Mouse (Mus musculus) v-Abl transformed pro-B cells (cell line): ENCODE data around the gene Tlcd2.

Source experiments
- in situ Hi-C, 2 experiments: fragments of 400-800 bp; cut with MboI; formaldehyde crosslinking; loops; one replicate each; pipeline ENCODE4 v1.15.1; 2025; ENCODE audit not compliant: unreplicated experiment in 2 of 2

Gene Tlcd2

DNA sequence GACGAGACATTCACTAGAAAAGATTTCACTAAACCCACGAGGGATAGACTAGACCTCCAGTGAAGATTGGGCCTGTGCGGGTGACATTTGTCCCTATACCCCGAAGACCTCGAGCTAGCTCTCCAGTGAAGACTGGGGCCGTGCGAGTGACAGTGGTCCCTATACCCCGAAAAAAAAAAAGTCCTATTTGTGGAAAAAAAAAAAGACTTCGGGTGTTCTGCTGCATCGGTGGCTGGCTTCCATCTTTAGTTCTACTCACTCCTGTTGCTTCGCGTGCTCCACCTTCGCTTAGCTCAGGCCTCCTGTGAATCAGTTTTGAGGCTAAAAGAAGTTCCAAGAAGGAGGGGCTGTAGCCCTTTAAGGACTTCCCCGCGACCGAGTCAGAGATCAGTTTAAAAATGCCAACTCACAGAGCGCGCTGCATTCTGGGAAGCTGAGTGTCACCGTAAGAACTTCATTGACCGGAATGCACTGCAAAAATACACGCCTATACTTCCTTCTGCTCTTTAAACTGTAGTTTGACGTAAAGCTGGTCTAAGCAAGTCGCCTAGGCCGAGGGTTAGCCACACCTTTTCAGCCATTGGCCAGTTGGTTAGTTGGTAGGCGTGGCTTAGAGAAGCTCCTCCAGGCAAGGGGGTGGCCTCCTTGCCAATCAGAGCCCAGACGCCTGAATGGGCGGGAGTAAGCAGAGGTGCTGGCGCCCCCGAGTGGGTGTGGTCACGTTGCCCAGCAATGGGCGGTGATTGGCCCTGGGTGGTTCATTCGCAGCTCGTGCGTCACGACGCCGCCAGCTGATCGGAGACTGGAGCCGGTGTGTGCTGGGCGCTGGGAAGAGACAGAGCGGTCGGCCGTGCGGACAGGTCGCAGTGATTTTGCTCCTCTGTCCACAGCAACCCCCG, at the start of gene Tlcd2:
Gene Tlcd2, plus strand, starts transcription at position 872 of the 899 bp plus-strand sequence.
- in situ Hi-C loops, result no loop called here

- in situ Hi-C loops, result loop anchor here in 1 of 2 experiments (5.0 kb wide), 1 partner anchor 37 kb away; the partner anchor contains the start of gene Wdr81
Measured at GRCm38 (mm10) chr11:75415096-75415495, 46.4 kb upstream of the Tlcd2 start.

DNA sequence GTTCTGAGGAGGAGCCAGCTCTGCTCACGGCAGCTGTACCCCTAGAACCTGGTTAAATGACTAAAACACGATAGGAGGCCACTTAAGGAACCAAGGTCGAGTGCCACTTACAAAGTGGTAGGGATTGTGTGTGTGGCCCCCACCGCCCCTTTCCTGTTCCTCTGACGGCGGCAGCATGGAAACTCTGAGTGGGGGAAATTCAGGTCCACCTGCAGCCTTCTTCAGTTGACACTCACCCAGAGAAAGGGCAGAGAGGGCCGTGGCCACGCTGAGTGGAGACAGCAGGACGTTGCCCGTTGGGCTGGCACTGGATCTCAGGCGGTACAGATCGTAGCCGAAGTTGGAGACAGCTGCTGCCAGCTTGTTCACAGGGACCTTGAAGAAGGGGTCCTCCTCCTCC, 45.5 kb upstream of the Tlcd2 start:
- in situ Hi-C loops, result loop anchor here in 1 of 2 experiments (5.0 kb wide), 1 partner anchor 36 kb away; the partner anchor contains the start of gene Wdr81

- in situ Hi-C loops, result no loop called here
Measured at GRCm38 (mm10) chr11:75420037-75420436, 41.5 kb upstream of the Tlcd2 start.

DNA sequence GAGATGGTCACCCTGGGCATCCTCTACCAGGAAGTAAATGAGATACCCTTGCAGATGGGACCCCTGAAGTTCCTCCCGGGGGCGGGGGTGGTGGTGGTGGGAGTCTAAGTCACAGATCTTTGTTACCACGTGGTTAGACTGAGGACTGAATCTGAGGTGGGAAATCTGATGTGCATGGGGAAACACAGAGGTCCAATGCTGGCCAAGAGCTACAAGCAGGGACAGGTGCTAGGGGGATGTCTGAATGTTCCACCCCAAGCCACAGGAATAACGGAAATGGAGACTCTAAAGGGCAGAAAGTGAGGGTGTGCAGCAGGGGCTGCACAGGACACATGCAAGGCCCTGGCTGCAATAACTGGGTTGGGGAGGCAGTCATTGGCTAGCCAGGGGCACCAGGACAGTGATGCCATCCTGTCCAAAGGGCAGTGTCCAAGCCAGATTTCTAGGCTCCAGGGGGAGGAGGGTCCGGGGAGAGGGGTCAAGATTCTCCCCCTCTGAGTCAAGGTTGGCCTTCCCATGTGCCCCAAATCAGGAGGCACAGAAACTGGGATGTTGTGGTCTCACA, 40.6 kb upstream of the Tlcd2 start:
- in situ Hi-C loops, result no loop called here

DNA sequence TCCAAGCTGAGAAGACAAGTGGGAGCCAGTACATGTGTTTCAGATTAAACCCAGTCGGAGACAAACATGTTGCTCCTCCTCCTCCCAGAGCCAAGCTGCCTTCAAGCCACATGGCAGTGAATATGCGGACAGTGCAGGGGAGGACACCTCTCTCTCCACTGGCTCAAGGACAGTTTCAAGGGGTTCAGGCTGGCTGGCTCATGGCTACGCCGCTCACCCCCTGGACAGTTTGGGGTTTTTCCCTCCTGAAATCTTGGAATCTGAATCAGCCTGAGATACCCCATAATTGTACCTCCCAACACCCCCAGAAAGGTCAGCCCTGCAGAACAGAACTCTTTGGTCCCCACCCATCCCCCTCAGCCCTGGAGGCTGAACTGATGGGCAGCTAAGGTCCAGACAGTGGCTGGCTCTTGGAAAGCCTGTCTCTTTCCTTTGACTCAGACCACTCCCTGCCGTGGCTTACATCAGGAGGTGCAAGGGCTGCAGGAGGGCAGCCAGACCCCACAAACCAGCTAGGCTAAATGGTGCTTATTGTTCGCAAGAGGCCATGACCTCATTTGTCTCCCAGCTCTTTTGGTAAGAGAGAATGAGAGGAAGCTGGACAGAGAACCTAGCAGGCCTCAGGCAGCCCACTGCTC, 40.0 kb upstream of the Tlcd2 start:
- in situ Hi-C loops, result no loop called here

DNA sequence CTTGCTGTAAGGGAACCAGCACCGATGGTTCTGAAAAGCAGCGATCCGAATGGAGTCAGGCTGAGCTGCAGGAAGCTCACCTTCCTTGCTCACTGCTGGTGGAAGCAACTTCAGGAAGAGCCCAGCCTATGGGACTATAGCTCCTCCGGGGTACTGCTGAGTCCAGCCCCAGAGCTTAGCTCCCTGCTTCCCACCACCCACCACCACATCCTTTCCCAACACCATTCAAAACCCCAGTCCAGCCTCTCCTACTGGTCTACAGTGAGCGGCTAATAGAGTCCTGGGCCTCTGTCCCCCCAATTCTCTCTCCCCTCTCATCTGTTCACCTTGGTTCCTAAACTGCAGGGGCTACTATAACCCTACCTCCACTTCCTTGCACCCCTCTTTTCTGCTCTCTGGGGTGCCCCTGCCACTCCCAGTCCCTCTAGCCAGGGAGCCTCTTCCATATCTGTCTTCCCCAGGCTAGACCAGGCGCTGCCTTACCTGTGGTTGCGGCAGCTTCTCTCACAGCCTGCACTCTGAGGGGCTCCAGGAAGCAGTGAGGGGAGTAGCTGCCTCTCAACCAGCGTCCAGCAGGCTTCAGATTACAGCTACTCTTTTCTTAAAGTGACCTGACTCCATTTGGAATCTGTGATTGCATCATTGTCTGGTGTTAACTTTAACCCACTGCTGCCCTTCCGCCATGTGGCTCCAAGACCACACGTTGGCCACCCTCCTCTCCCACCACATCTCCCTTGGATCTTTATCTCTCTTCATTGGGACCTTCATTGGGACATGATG, 39.3 kb upstream of the Tlcd2 start, which contains the start of gene Serpinf1:
Gene Serpinf1, minus strand, starts transcription at position 689 of the 780 bp plus-strand sequence.
- in situ Hi-C loops, result no loop called here

DNA sequence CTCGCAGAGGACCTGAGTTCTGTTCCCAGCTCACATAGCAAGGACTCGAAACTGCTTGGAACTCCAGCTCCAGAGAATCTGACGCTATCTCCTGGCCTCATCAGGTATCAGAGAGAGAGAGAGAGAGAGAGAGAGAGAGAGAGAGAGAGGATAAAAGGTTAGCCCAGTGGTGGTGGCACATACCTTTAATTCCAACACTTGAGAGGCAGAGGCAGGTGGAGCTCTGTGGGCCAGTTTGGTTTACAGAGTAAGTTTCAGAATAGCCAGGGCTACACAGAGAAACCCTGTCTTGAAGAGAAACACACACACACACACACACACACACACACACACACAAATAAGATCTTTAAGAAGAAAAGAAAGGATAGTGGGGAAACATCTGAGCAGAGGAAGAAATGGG, 38.4 kb upstream of the Tlcd2 start:
- in situ Hi-C loops, result no loop called here

DNA sequence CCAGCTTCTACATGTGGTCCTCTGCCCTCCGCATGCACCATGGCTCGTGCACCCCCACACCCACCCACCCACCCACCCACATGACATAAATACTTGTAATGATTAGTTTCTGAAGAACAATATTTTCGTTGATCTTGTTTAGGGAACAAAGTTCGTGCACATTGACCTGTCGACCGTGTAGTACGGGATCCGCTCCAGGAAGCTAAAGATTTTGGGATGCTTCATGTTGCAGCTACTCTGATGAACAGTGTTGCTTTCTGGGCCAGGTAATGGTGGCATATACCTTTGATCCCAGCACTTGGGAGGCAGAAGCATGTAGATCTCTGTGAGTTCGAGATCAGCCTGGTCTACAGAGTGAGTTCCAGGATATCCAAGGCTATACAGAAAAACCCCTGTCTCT, 37.5 kb upstream of the Tlcd2 start:
- in situ Hi-C loops, result no loop called here

DNA sequence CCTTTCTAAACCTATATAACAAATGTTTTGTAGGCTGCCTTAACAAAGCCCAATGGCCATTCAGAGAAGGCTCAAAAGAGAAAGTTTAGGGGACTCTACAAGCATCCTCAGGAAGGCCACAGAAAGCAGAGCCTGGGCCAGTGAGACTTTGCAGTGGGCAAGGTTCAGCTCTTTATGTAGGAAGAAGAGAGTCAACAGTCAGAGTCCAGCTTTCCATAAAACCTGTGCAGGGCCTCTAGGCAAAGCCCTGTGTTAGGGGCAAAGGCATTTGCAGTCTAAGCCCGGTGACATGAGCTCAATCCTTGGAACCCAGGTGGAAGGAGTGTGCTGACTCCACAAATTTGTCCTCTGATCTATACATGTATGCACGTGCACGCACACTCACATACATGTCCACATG, 37.1 kb upstream of the Tlcd2 start:
- in situ Hi-C loops, result no loop called here

DNA sequence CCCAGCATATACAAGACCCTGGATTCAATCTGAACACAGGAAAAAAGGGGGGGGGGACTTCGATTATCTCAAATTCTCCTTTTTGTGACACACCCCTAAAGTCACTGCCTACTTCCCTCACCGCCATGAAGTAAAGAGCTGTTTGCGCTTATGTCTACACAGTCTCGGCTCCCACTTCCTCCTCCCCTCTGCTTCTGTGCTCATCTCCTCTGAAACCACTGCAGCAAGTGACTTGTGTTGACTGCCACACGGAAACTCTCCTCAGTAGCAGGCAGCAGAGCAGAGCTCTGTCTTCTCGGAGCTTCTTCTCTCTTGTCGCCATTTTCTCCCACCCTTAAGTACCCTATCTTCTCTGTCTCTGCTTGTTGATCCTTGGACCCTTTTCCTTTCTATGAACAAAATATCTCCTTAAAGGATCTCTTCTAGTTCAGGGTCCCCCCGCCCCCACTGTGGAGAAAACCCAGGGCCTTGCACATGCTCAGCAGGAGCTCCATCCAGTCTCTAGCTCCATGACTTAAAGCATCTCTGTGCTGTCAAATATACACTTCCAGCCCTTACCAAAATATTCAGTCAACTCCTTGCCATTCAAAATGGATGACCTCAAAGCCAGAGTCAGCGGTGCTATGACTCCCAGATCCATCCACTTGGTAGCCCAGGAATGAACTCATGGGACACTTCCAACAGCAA, 32.4 kb upstream of the Tlcd2 start:
- in situ Hi-C loops, result no loop called here

DNA sequence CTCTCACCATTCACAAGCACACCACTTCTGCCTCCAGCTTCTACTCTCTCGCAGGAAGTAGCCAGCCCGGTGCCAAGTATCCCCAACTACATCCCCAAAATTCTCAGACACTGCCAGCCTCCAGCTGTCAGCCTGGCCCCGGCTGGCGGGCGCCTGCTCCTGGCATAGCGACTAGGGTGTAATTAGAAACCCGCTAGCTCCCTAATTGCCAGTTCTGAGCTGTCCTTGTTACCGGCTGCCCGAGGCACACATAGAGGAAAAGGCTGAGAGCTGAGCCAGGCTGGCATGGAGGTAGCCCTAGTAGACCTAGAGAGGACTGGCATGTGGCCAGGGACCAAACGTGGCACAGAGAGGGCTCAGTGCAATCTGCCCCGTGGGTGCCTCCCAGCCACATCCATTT, 30.2 kb upstream of the Tlcd2 start:
- in situ Hi-C loops, result no loop called here

DNA sequence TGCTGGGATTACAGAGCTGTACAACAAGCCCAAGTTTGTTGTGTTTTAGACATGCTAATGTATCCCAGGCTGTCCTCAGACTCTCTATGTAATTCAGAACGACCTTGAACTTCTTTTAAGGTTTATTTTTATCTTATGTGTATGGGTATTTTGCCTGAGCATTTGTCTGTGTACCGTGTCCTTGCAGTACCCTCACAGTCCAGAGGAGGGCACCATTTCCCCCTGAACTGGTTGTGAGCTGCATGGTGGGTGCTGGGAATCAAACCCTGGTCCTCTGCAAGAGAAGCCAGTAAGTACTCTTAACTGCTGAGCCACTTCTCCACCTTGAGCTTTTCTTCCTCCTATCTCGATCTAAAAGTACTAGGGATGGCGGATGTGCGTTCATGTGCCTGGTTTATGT, 27.4 kb upstream of the Tlcd2 start:
- in situ Hi-C loops, result no loop called here

DNA sequence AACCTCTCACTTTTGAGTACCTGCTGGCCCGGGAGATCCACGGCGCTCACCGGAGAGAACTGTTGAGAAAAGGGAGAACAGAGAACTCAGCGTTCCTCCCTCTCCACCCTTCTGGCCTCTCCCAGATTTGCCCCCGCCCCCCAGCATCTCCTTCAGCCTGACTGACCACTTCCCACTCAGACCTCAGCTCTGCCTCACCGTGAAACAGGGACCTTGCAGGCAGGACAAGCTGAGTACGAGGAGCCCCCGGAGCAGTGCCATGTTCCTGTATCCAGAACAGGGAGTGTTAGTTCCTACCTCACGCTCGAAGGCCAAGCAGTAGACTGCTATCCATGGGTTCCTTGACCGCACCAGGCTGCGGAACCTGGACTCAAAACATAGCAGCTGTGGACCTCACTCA, 23.3 kb upstream of the Tlcd2 start:
- in situ Hi-C loops, result no loop called here

DNA sequence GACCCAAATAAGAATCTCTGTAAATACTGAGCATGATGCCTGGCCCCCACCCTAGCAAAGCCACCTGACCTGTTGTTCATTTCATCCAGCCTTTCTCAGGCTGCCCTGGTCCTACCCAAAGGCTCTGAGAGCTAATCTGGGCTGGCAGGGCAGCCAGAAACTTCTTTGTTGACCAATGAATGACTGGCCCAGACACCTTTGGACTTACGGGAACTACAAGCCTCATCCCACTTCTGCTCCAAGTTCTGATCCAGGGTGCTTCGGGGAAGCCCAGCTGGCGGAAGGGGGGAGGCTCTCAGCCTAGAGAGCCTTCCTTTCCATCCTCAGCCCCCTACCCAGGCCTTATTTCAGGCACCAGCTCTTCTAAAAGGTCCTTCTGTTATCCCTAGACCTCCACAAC, 22.7 kb upstream of the Tlcd2 start:
- in situ Hi-C loops, result no loop called here

GRCm38 (mm10) chr11:75439363-75439762, 22.2 kb upstream of the Tlcd2 start, which contains the start of gene Serpinf2:
Gene Serpinf2 (minus strand): TSS chr11:75439591.
- in situ Hi-C loops, result no loop called here

DNA sequence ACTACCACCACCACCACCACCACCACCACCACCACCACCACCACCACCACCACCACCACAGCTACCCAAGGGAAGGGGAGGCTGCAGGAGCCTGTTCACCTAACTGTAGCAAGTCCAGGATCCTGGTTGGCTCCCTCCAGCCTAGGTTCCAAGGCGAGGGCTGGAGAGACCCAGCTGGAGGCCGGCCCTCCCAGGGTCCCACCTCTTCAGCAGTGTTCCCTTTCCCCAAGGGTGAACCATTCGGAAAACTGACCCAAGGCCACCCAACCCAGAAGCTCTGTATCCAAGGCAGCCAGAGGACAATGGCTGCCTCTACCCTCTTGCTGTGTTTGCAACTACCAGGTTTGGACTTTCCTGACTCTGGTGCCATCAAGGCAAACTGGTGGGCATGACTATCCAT, 21.6 kb upstream of the Tlcd2 start:
- in situ Hi-C loops, result no loop called here

DNA sequence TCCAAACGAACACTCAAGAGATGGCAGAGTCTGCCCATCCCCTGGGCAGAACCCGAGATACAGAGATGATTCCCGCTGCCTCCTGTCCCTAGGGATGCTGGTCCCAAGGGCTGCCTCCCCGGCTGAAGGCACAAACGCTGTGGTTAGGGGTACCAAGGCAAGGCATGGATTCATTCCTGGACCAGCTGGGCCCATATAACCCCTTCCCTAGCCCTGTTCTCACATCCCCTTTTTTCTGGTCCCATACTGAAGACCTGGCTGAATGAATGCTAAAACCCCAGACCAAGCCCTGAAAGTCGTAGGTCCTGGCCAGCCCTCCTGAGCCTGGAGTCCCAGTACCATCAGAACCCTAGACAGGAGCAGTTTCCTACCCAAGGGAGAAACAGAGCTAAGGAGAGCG, 20.5 kb upstream of the Tlcd2 start:
- in situ Hi-C loops, result no loop called here

GRCm38 (mm10) chr11:75441601-75442000, 19.9 kb upstream of the Tlcd2 start:
- in situ Hi-C loops, result no loop called here

- in situ Hi-C loops, result no loop called here
Measured at GRCm38 (mm10) chr11:75443711-75444110, 17.8 kb upstream of the Tlcd2 start.
